ENCODE assay signal across 8 mouse cellular contexts in the genomic region with DNA sequence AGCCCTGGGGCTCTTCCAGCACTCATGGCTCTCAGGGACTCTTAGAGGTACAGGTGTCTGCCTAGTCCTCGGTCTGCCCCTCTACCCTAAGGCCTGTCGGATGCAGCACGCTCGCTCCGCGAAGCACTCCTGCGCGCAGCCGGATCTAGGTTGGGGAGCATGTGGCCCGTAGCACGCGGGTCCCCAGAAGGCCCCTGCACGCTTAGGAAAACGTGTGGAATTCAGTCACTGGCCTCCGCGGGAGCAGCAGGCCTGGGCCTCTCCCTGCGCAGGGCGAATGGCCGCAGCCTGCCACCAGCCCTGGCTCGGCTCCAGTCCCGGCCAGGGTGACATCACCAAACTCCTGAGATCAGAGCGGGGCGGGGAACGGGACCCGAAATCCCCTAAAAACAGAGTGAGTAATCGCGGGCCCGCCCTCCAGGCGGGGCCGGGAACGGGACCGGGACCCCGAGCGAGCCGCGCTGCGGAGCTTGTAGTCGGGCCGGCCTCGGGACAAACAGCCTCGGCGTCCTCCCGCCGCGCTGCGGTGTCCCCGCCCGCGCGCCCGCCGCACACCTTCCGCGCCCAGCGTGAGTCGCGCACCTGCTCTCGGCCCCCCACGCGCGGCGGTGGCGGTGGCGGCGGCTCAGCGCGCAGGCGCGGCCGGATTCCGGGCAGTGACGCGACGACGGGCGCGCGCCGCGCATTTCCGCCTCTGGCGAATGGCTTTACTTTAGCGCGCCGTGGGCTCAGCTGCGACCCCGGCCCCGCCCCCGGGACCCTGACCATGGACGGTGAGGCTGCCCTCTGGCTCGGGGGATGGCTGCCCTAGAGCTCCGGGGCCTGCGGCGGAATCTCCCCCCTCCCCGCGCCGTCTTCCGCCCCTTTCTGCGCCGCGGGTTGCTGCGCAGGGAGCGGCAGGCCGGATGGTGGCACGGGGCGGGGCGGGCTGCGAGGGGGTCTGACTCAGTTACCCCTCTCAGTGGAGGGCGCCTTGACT. TPM values are rescaled to one million over a fixed set of nuclear protein-coding genes. Genes with fewer than 3 reads are reported as not detected.
DNase-seq lines count a peak whose midpoint lies in the region; ATAC-seq and TF ChIP-seq lines count a peak whose summit lies in the region.

Gene Rela, plus strand, starts transcription at position 415 of the 979 bp plus-strand sequence.

- peak within 1 kb of the TSS; percentile 87 for H3K4me3 ChIP-seq in hindbrain, embryonic 10.5 days
- peak within 1 kb of the TSS; percentile 92 for H3K4me3 ChIP-seq in lung, postnatal 0 days (ENCODE audit: low read depth, low read length)

- no peaks in the 10 kb centered on the region for H3K27me3 ChIP-seq in hindbrain, embryonic 10.5 days (ENCODE audit: insufficient read depth, poor library complexity, severe bottlenecking)
- H3K27me3 ChIP-seq in lung, postnatal 0 days (replicated peaks; ENCODE audit: insufficient read depth, low read length) = no peaks in the 10 kb centered on the region

- under 1% methylated on average over 108 of the region's 109 CpGs for WGBS in hindbrain, embryonic 10.5 days
- 2% methylated on average over 44 of the region's 109 CpGs for WGBS in lung, postnatal 0 days

- peak; percentile 85 for ATAC-seq in frontal cortex, adult (ENCODE audit: low TSS enrichment)
- peak; percentile 93 for ATAC-seq in lung, postnatal 0 days

- DNase-seq in MEL-GATA-1-ER (ENCODE audit: extremely low read depth, low read depth) = peak; percentile 62
- DNase-seq in cerebellum, adult 8-10 months = peak; percentile 95
- DNase-seq in hindbrain, embryonic 10.5 days (ENCODE audit: low spot score) = peak; percentile 86
- peak; percentile 90 for DNase-seq in layer of hippocampus, adult 9-11 months
- peak; percentile 95 for DNase-seq in lung, postnatal 0 days (ENCODE audit: low spot score)
- peak; percentile 88 for DNase-seq in ovary, postnatal 14 days (ENCODE audit: low spot score)
- peak; percentile 92 for DNase-seq in thymus, postnatal 14 days

- H3K9me3 ChIP-seq in hindbrain, embryonic 10.5 days = no peaks in the 10 kb centered on the region
- no peaks in the 10 kb centered on the region for H3K9me3 ChIP-seq in lung, postnatal 0 days (ENCODE audit: low read length)

- H3K4me1 ChIP-seq in hindbrain, embryonic 10.5 days (replicated peaks) = peaks cover 37% of the 10 kb centered on the region
- H3K4me1 ChIP-seq in lung, postnatal 0 days (ENCODE audit: insufficient read depth, low read depth, low read length) = peaks cover 11% of the 10 kb centered on the region

- TF ChIP-seq EP300 in lung, postnatal 0 days (IDR thresholded peaks at IDR 0.05) = no peak

- peaks cover 37% of the 10 kb centered on the region for H3K36me3 ChIP-seq in hindbrain, embryonic 10.5 days
- peaks cover 12% of the 10 kb centered on the region; the same call in 1 of the 2 replicates for H3K36me3 ChIP-seq in lung, postnatal 0 days (ENCODE audit: insufficient read depth, low read length)

- peak within 1 kb of the TSS; percentile 97 for H3K27ac ChIP-seq in hindbrain, embryonic 10.5 days
- H3K27ac ChIP-seq in lung, postnatal 0 days (ENCODE audit: low read length) = peak within 1 kb of the TSS; percentile 97

- H3K4me2 ChIP-seq in lung, postnatal 0 days (replicated peaks; ENCODE audit: low read depth, low read length) = peak within 1 kb of the TSS; percentile 86

- H3K9ac ChIP-seq in lung, postnatal 0 days (replicated peaks; ENCODE audit: low read depth) = peak within 1 kb of the TSS; percentile 85

- 0 out of 2 replicates have a peak, but pooled peaks have one; percentile 8 for TF ChIP-seq CTCF in lung, postnatal 0 days (IDR thresholded peaks at IDR 0.05)

RNA-seq across cellular contexts. Expression of gene Rela, which starts in this region (rescaled TPM):
- polyA plus RNA-seq in hindbrain, embryonic 10.5 days (2016; fragmentation: Nextera tagmentation; extraction: Ambion mirVana) = 27.8 and 36.0 TPM in 2 replicates
- polyA plus RNA-seq in lung, postnatal 0 days (2015; fragmentation: Nextera tagmentation; extraction: Ambion mirVana) = 50.1 and 51.5 TPM in 2 replicates

Comparison
In these comparisons a context has a peak if more than half of its experiments do, and no peak if none do; other contexts are left out.
1. Peak in every context shown above with its lines: DNase-seq, ATAC-seq, H3K4me3 ChIP-seq and H3K27ac ChIP-seq.